Mouse (Mus musculus) MEL (cell line): ENCODE measurements around the gene Tex26. TPM values are rescaled to one million over a fixed set of nuclear protein-coding genes. Genes with fewer than 3 reads are reported as not detected.

Experiments
- DNase-seq: peaks from one replicate; pipeline ENCODE4 v3.0.0; 2011; ENCODE audit warnings: low read depth, low spot score
- H3K27ac ChIP-seq: 2 replicates; pipeline ENCODE4 v1.5.1; 2012; ENCODE audit warnings: low read depth, mild to moderate bottlenecking, control low read depth, low read length, moderate library complexity; ENCODE audit not compliant: control insufficient read depth
- H3K27me3 ChIP-seq, 2 experiments: fragments of 150-350 bp in 1 of 2; sonication (generic) in 1 of 2; 2 replicates each; pipeline ENCODE4 v1.6.1; 2012; ENCODE audit warnings: low read length in 2 of 2, mild to moderate bottlenecking in 2 of 2, improper control_type of control experiment in 1 of 2, moderate library complexity in 1 of 2; ENCODE audit not compliant: insufficient read depth in 2 of 2, control insufficient read depth in 1 of 2
- H3K36me3 ChIP-seq, 2 experiments: 2 replicates each; pipeline ENCODE4 v1.6.1; 2012 to 2014; ENCODE audit warnings: low read length in 2 of 2, improper control_type of control experiment in 1 of 2, inconsistent platforms in 1 of 2, mild to moderate bottlenecking in 1 of 2; ENCODE audit not compliant: insufficient read depth in 2 of 2, control insufficient read depth in 1 of 2
- H3K4me1 ChIP-seq, 2 experiments: fragments of 150-350 bp in 1 of 2; sonication (generic) in 1 of 2; 2 replicates each; pipeline ENCODE4 v1.6.1; 2012; ENCODE audit warnings: low read length in 2 of 2, improper control_type of control experiment in 1 of 2, mild to moderate bottlenecking in 1 of 2; ENCODE audit not compliant: insufficient read depth in 2 of 2, control insufficient read depth in 1 of 2
- H3K4me3 ChIP-seq, 2 experiments: fragments of 150-350 bp in 1 of 2; sonication (generic) in 1 of 2; 2 replicates each; pipeline ENCODE4 v1.5.1; 2012; ENCODE audit warnings: low read depth in 2 of 2, low read length in 2 of 2, mild to moderate bottlenecking in 2 of 2, moderate library complexity in 2 of 2, control low read depth in 1 of 2, improper control_type of control experiment in 1 of 2; ENCODE audit not compliant: control insufficient read depth in 1 of 2, insufficient read depth in 1 of 2
- H3K79me2 ChIP-seq: 2 replicates; pipeline ENCODE4 v1.6.1; 2012; ENCODE audit warnings: mild to moderate bottlenecking, low read length, moderate library complexity; ENCODE audit not compliant: control insufficient read depth, poor library complexity, insufficient read depth
- H3K9ac ChIP-seq: 2 replicates; pipeline ENCODE4 v1.6.1; 2012; ENCODE audit warnings: low read depth, mild to moderate bottlenecking, control low read depth, low read length, moderate library complexity; ENCODE audit not compliant: control insufficient read depth, poor library complexity, severe bottlenecking
- H3K9me3 ChIP-seq: fragments of 150-350 bp; sonication (generic); replicated peaks from 2 replicates; pipeline ENCODE4 v1.6.1; 2012; ENCODE audit warnings: mild to moderate bottlenecking, low read length, improper control_type of control experiment, moderate library complexity; ENCODE audit not compliant: insufficient read depth
- BHLHE40 ChIP-seq: IDR thresholded peaks from 2 replicates; pipeline ENCODE4 v1.6.1; 2012; ENCODE audit warnings: low read depth, mild to moderate bottlenecking, inconsistent platforms, low read length, improper control_type of control experiment, borderline replicate concordance
- ELF1 ChIP-seq: IDR thresholded peaks from 2 replicates; pipeline ENCODE4 v1.6.1; 2014; ENCODE audit warnings: low read depth, mild to moderate bottlenecking, inconsistent platforms, low read length, improper control_type of control experiment, moderate library complexity
- EP300 ChIP-seq, 2 experiments: IDR thresholded peaks; 2 replicates each; pipeline ENCODE4 v1.6.1; 2011; ENCODE audit warnings: improper control_type of control experiment in 2 of 2, low read length in 2 of 2, low read depth in 1 of 2, mild to moderate bottlenecking in 1 of 2
- ETS1 ChIP-seq: IDR thresholded peaks from 2 replicates; pipeline ENCODE4 v1.6.1; 2012; ENCODE audit warnings: low read depth, mild to moderate bottlenecking, inconsistent platforms, low read length, improper control_type of control experiment, moderate library complexity
- GABPA ChIP-seq: IDR thresholded peaks from 2 replicates; pipeline ENCODE4 v1.6.1; 2012; ENCODE audit warnings: low read depth, mild to moderate bottlenecking, inconsistent platforms, low read length, improper control_type of control experiment, moderate library complexity
- GATA1 ChIP-seq: IDR thresholded peaks from 2 replicates; pipeline ENCODE4 v1.6.1; 2011; ENCODE audit warnings: low read depth, low read length, improper control_type of control experiment
- JUND ChIP-seq: IDR thresholded peaks from 2 replicates; pipeline ENCODE4 v1.6.1; 2011; ENCODE audit warnings: low read depth, mild to moderate bottlenecking, improper control_type of control experiment, low read length
- POLR2AphosphoS5 ChIP-seq: IDR thresholded peaks from 2 replicates; pipeline ENCODE4 v1.6.1; 2012; ENCODE audit warnings: low read depth, borderline replicate concordance, mild to moderate bottlenecking, inconsistent platforms, low read length, moderate library complexity, mixed read lengths
- RAD21 ChIP-seq: IDR thresholded peaks from 2 replicates; pipeline ENCODE4 v1.6.1; 2011; ENCODE audit warnings: mild to moderate bottlenecking, low read depth, low read length, improper control_type of control experiment
- RCOR1 ChIP-seq: IDR thresholded peaks from 2 replicates; pipeline ENCODE4 v1.6.1; 2012; ENCODE audit warnings: low read depth, mild to moderate bottlenecking, inconsistent platforms, low read length, improper control_type of control experiment
- SMC3 ChIP-seq: IDR thresholded peaks from 2 replicates; pipeline ENCODE4 v1.6.1; 2011; ENCODE audit warnings: low read depth, low read length, improper control_type of control experiment
- TAL1 ChIP-seq: IDR thresholded peaks from 2 replicates; pipeline ENCODE4 v1.6.1; 2012; ENCODE audit warnings: mild to moderate bottlenecking, inconsistent platforms, low read length, moderate library complexity, mixed read lengths
- TBP ChIP-seq: IDR thresholded peaks from 2 replicates; pipeline ENCODE4 v1.8.0; 2011; ENCODE audit warnings: low read depth, low read length, improper control_type of control experiment
- TCF12 ChIP-seq: IDR thresholded peaks from 2 replicates; pipeline ENCODE4 v1.6.1; 2014; ENCODE audit warnings: low read depth, mild to moderate bottlenecking, inconsistent platforms, low read length, improper control_type of control experiment, moderate library complexity
- UBTF ChIP-seq: IDR thresholded peaks from 2 replicates; pipeline ENCODE4 v1.6.1; 2012; ENCODE audit warnings: low read depth, mild to moderate bottlenecking, inconsistent platforms, low read length, improper control_type of control experiment, moderate library complexity, borderline replicate concordance; ENCODE audit not compliant: insufficient read depth
- ZKSCAN1 ChIP-seq: IDR thresholded peaks from 2 replicates; pipeline ENCODE4 v1.6.1; 2012; ENCODE audit warnings: low read depth, mild to moderate bottlenecking, inconsistent platforms, low read length, improper control_type of control experiment, moderate library complexity
- ZMIZ1 ChIP-seq: IDR thresholded peaks from 2 replicates; pipeline ENCODE4 v1.6.1; 2012; ENCODE audit warnings: low read depth, mild to moderate bottlenecking, inconsistent platforms, low read length, improper control_type of control experiment, moderate library complexity
- ZNF384 ChIP-seq: IDR thresholded peaks from 2 replicates; pipeline ENCODE4 v1.6.1; 2012; ENCODE audit warnings: low read depth, mild to moderate bottlenecking, inconsistent platforms, low read length, improper control_type of control experiment
- polyA plus RNA-seq, 2 experiments: library from polyadenylated mRNA; stranded (reverse) in 1 of 2; unstranded in 1 of 2; fragments of >175 nt in 1 of 2; fragments of >200 nt in 1 of 2; gene quantifications; 2 replicates each; pipeline versions ENCODE4 v1.2.1 to v1.2.4; 2012; ENCODE audit warnings: low replicate concordance in 2 of 2, low read depth in 1 of 2; ENCODE audit not compliant: insufficient read length in 2 of 2, insufficient read depth in 1 of 2, missing spikeins in 1 of 2
- total RNA-seq: library from RNA; depleted of rRNA; stranded (reverse); fragments of 300-350 nt; gene quantifications from 2 replicates; pipeline ENCODE4 v1.2.3, GENCODE M21; 2012

Tex26 gene
- total and polyA plus RNA-seq, 3 experiments, result not detected

DNA sequence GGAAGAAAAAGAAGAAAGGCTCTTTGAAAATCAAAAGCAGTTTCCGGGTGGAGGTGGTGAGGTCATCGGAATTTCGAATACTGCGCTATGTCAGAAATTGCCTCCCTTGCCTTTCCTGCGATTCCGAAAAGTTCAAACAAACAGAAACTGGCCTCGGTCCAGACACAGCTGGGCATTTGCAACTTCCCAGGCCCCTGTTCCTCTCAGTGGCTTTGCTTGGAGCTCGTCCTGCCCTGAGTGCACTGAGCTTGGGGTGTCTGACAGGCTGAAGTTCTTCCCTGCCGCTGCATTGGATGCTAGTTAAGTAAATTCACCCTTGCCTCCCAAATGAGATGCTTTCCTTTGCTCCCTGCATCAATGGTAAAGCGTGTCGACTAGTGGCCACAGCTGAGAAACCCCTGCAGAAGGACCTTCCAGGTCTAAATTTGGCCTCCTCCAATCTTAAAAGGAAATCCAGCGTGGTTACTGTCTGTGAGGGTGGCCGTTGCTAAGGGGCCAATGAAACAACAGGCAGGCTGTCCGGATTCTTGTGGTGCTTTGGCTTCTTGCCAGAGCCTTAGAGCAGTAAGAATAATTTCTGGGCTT lies 74.7 kb downstream of the Tex26 start:
- H3K27ac ChIP-seq, result no peak overlapping the region
- no peak overlapping the region for H3K9ac ChIP-seq
- DNase-seq, result peak; percentile 38
- peaks cover 0 to 9% of the 10 kb centered on the region in 2 experiments; a peak in 2 of 4 replicates for H3K36me3 ChIP-seq
- H3K27me3 ChIP-seq, result no peaks in the 10 kb centered on the region
- H3K4me3 ChIP-seq, result no peak overlapping the region
- no peaks in the 10 kb centered on the region for H3K79me2 ChIP-seq
- H3K9me3 ChIP-seq, result no peaks in the 10 kb centered on the region
- no peak for TF ChIP-seq POLR2AphosphoS5
- no peak for TF ChIP-seq GABPA
- no peak for TF ChIP-seq JUND
- no peak for TF ChIP-seq TBP
- no peak for TF ChIP-seq SMC3
- no peak for TF ChIP-seq ELF1
- TF ChIP-seq EP300 (IDR thresholded peaks at IDR 0.05; ENCODE audit: low read depth in 1 of 2, low read length in 2 of 2), result no peak
- H3K4me1 ChIP-seq, result peaks cover 0 to 7% of the 10 kb centered on the region in 2 experiments; a peak in 2 of 4 replicates

DNA sequence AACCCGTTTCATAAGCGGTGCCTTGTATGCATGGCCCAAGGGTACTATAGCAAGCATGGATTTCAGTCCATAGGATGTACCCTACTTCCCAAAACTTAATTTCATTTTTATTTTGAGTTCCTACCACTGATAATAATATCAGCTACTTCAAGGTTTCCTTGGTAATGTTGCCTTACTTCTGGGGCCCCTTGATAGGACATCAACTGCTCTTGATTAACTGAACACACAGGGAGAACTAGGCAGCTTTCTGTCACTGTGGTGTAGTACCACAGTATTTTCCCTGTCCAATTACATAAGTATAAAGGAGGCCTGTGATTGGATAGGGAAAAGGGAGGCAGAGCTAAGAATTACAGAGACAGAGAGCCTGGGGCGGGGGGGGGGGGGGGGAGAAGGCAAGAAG lies 75.4 kb downstream of the Tex26 start:
- H3K9ac ChIP-seq, result no peak overlapping the region
- H3K27ac ChIP-seq, result no peak overlapping the region
- DNase-seq, result peak; percentile 70
- no peaks in the 10 kb centered on the region for H3K79me2 ChIP-seq
- H3K4me1 ChIP-seq, result peaks cover 0 to 7% of the 10 kb centered on the region in 2 experiments; a peak in 2 of 4 replicates
- no peak overlapping the region for H3K4me3 ChIP-seq
- no peaks in the 10 kb centered on the region for H3K27me3 ChIP-seq
- no peaks in the 10 kb centered on the region for H3K9me3 ChIP-seq
- no peak for TF ChIP-seq ZMIZ1
- no peak for TF ChIP-seq BHLHE40
- TF ChIP-seq ZNF384, result no peak
- no peak for TF ChIP-seq RCOR1
- no peak for TF ChIP-seq RAD21
- TF ChIP-seq TCF12, result peak; percentile 88
- peak; percentile 37; the same call in 1 of the 2 replicates for TF ChIP-seq ETS1
- TF ChIP-seq EP300 (IDR thresholded peaks at IDR 0.05; ENCODE audit: low read depth in 1 of 2, low read length in 2 of 2), result peak; percentile 80 to 85
- TF ChIP-seq TAL1, result no peak
- peak; percentile 78 for TF ChIP-seq GATA1
- TF ChIP-seq ZKSCAN1, result no peak
- no peak for TF ChIP-seq UBTF
- peaks cover 0 to 9% of the 10 kb centered on the region in 2 experiments; a peak in 2 of 4 replicates for H3K36me3 ChIP-seq
